ENCODE assay signal across 8 mouse cellular contexts in the genomic region with DNA sequence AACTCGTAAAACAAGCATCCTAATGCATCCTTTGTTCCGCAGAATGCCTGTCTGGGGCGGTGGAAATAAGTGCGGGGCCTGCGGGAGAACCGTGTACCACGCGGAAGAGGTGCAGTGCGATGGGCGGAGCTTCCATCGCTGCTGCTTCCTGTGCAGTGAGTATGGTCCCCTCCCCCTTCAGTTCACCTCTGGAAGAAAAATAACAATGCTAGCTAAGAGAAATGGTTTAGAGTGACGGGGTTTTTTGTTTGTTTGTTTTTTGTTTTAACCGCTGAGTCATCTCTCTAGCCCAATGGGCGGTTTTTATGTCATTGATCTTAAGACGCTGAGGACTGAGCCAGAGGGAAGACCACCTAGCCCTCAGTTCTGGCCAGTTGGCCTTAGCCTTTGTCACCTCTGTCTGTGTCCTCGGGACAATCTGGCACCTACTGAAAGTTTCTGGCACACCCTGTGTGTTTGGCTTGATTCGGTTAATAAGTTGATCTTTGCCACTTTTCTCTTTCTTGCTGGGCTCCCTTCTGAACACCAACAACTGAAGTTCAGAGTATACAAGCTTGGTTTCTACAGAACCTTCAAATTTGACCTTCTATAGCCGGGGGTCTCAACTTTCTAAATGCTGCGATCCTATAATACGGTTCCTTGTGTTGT. TPM values are rescaled to one million over a fixed set of nuclear protein-coding genes. Genes with fewer than 3 reads are reported as not detected.
DNase-seq lines count a peak whose midpoint lies in the region; ATAC-seq and TF ChIP-seq lines count a peak whose summit lies in the region.

No protein-coding gene starts in this region.

- peak; percentile 70; the same call in 1 of the 2 replicates for ATAC-seq in kidney, embryonic 14.5 days (ENCODE audit: low FRiP score, low TSS enrichment)
- ATAC-seq in embryonic facial prominence, embryonic 11.5 days (replicated peaks; ENCODE audit: insufficient number of reproducible peaks, low FRiP score, low TSS enrichment, low read depth): peak; percentile 63
- no peak for ATAC-seq in intestine, postnatal 0 days

- TF ChIP-seq CTCF in intestine, postnatal 0 days (IDR thresholded peaks at IDR 0.05; ENCODE audit: low read depth): no peak

- H3K4me2 ChIP-seq in kidney, embryonic 14.5 days (replicated peaks; ENCODE audit: low read depth, low read length): peak overlapping the region; percentile 31
- H3K4me2 ChIP-seq in embryonic facial prominence, embryonic 11.5 days (ENCODE audit: low read depth, low read length): peak overlapping the region; percentile 5; the same call in 1 of the 2 replicates
- peak overlapping the region; percentile 22; the same call in 1 of the 2 replicates for H3K4me2 ChIP-seq in intestine, postnatal 0 days (replicated peaks; ENCODE audit: low read depth)

- H3K4me3 ChIP-seq in kidney, embryonic 14.5 days (ENCODE audit: low read length): no peak overlapping the region; the same call in 1 of the 2 replicates
- no peak overlapping the region for H3K4me3 ChIP-seq in embryonic facial prominence, embryonic 11.5 days (ENCODE audit: low read depth, low read length)
- H3K4me3 ChIP-seq in intestine, postnatal 0 days (ENCODE audit: low read depth, low read length): no peak overlapping the region

- H3K4me1 ChIP-seq in kidney, embryonic 14.5 days (ENCODE audit: control insufficient read depth, insufficient read depth, low read length): peaks cover 21% of the 10 kb centered on the region
- H3K4me1 ChIP-seq in embryonic facial prominence, embryonic 11.5 days (ENCODE audit: control insufficient read depth, insufficient read depth, low read length): 0 out of 2 replicates have a peak, but pooled peaks cover 3% of the 10 kb centered on the region
- 0 out of 2 replicates have a peak, but pooled peaks cover 8% of the 10 kb centered on the region for H3K4me1 ChIP-seq in intestine, postnatal 0 days (replicated peaks; ENCODE audit: control insufficient read depth, insufficient read depth, low read length)

- WGBS in kidney, embryonic 14.5 days: 44% methylated on average over 20 of the region's 20 CpGs
- WGBS in embryonic facial prominence, embryonic 11.5 days: 48% methylated on average over 20 of the region's 20 CpGs
- WGBS in intestine, postnatal 0 days: 66% methylated on average over 20 of the region's 20 CpGs

- peaks cover 6% of the 10 kb centered on the region; the same call in 1 of the 2 replicates for H3K36me3 ChIP-seq in kidney, embryonic 14.5 days (ENCODE audit: control insufficient read depth, insufficient read depth, low read length)
- no peaks in the 10 kb centered on the region for H3K36me3 ChIP-seq in embryonic facial prominence, embryonic 11.5 days (replicated peaks; ENCODE audit: control insufficient read depth, insufficient read depth, low read depth, low read length)
- no peaks in the 10 kb centered on the region for H3K36me3 ChIP-seq in intestine, postnatal 0 days (ENCODE audit: control insufficient read depth, insufficient read depth)

- H3K27ac ChIP-seq in kidney, embryonic 14.5 days (ENCODE audit: low read depth, low read length): peak overlapping the region; percentile 34; the same call in 1 of the 2 replicates
- peak overlapping the region; percentile 4; the same call in 1 of the 2 replicates for H3K27ac ChIP-seq in embryonic facial prominence, embryonic 11.5 days (replicated peaks; ENCODE audit: low read depth, low read length)
- no peak overlapping the region for H3K27ac ChIP-seq in intestine, postnatal 0 days (ENCODE audit: low read depth, low read length)

- H3K9me3 ChIP-seq in kidney, embryonic 14.5 days (ENCODE audit: control insufficient read depth, low read length): no peaks in the 10 kb centered on the region
- H3K9me3 ChIP-seq in embryonic facial prominence, embryonic 11.5 days (replicated peaks; ENCODE audit: control insufficient read depth, low read length): no peaks in the 10 kb centered on the region
- no peaks in the 10 kb centered on the region for H3K9me3 ChIP-seq in intestine, postnatal 0 days (ENCODE audit: control insufficient read depth)

- no peak for DNase-seq in kidney, adult 18-20 months
- DNase-seq in embryonic facial prominence, embryonic 11.5 days (ENCODE audit: low spot score): peak; percentile 52
- DNase-seq in lung, postnatal 4 days: peak; percentile 33 to 43
- peak; percentile 26 to 66 for DNase-seq in spleen, postnatal 4 days (ENCODE audit: low spot score in 2 of 2)
- DNase-seq in ovary, postnatal 36 days (ENCODE audit: low spot score): no peak
- DNase-seq in Muller cell, postnatal 12 days (ENCODE audit: inconsistent ontology term): no peak

- no peak overlapping the region for H3K9ac ChIP-seq in kidney, embryonic 14.5 days (ENCODE audit: low read depth, low read length)
- no peak overlapping the region for H3K9ac ChIP-seq in embryonic facial prominence, embryonic 11.5 days (replicated peaks; ENCODE audit: low read length)
- no peak overlapping the region for H3K9ac ChIP-seq in intestine, postnatal 0 days (ENCODE audit: low read depth, low read length)

- no peaks in the 10 kb centered on the region for H3K27me3 ChIP-seq in kidney, embryonic 14.5 days (ENCODE audit: control insufficient read depth, insufficient read depth, low read length)
- no peaks in the 10 kb centered on the region for H3K27me3 ChIP-seq in embryonic facial prominence, embryonic 11.5 days (ENCODE audit: control insufficient read depth, insufficient read depth, low read length)
- H3K27me3 ChIP-seq in intestine, postnatal 0 days (replicated peaks; ENCODE audit: control insufficient read depth, insufficient read depth, low read length): no peaks in the 10 kb centered on the region

RNA-seq across cellular contexts. Expression of a gene that starts 12.4 kb away (rescaled TPM):
- 157 and 158 TPM in 2 replicates for polyA plus RNA-seq in kidney, embryonic 14.5 days (2014; fragmentation: Nextera tagmentation; extraction: Ambion mirVana)
- 264 and 268 TPM in 2 replicates for polyA plus RNA-seq in embryonic facial prominence, embryonic 11.5 days (2014; fragmentation: Nextera tagmentation; extraction: Ambion mirVana)
- 97.2 and 102 TPM in 2 replicates for polyA plus RNA-seq in intestine, postnatal 0 days (2015; fragmentation: Nextera tagmentation; extraction: Ambion mirVana)

Comparison
In these comparisons a context has a peak if more than half of its experiments do, and no peak if none do; other contexts are left out.
1. DNase-seq: peak in embryonic facial prominence, embryonic 11.5 days (single experiment), lung, postnatal 4 days (2 of 2) and spleen, postnatal 4 days (2 of 2); none in kidney, adult 18-20 months (single experiment), ovary, postnatal 36 days (single experiment) and Muller cell, postnatal 12 days (single experiment).
2. Peak in every context shown above with its lines, with median percentiles within 50 percentile points of each other: H3K4me2 ChIP-seq.